Mouse (Mus musculus) forebrain, embryonic 16.5 days (tissue): ENCODE measurements around the gene Wnt10b. TPM values are rescaled to one million over a fixed set of nuclear protein-coding genes. Genes with fewer than 3 reads are reported as not detected.

ENCODE experiments used
- ATAC-seq: fragments of 200-750 bp; cut with Nextera tagmentation; 2 replicates; pipeline ENCODE4 v1.8.0; 2017; ENCODE audit warnings: mild to moderate bottlenecking, moderate library complexity
- H3K27ac ChIP-seq: fragments of 300-500 bp; sonication (generic); 2 replicates; pipeline ENCODE4 v1.5.1; 2014; ENCODE audit warnings: low read length, control low read depth
- H3K27me3 ChIP-seq: fragments of 300-500 bp; sonication (generic); replicated peaks from 2 replicates; pipeline ENCODE4 v1.6.1; 2014; ENCODE audit warnings: low read length; ENCODE audit not compliant: control insufficient read depth, insufficient read depth
- H3K36me3 ChIP-seq: fragments of 300-500 bp; sonication (generic); 2 replicates; pipeline ENCODE4 v1.6.1; 2014; ENCODE audit not compliant: control insufficient read depth, insufficient read depth
- H3K4me1 ChIP-seq: fragments of 300-500 bp; sonication (generic); replicated peaks from 2 replicates; pipeline ENCODE4 v1.6.1; 2014; ENCODE audit warnings: low read length; ENCODE audit not compliant: control insufficient read depth, insufficient read depth
- H3K4me2 ChIP-seq: fragments of 300-500 bp; sonication (generic); 2 replicates; pipeline ENCODE4 v1.6.1; 2014; ENCODE audit warnings: mild to moderate bottlenecking, low read length, control low read depth
- H3K4me3 ChIP-seq: fragments of 300-500 bp; sonication (generic); replicated peaks from 2 replicates; pipeline ENCODE4 v1.5.1; 2014; ENCODE audit warnings: mild to moderate bottlenecking, low read length, control low read depth
- H3K9ac ChIP-seq: fragments of 300-500 bp; sonication (generic); replicated peaks from 2 replicates; pipeline ENCODE4 v1.6.1; 2014; ENCODE audit warnings: low read depth, low read length, control low read depth
- H3K9me3 ChIP-seq: fragments of 300-500 bp; sonication (generic); 2 replicates; pipeline ENCODE4 v1.6.1; 2016; ENCODE audit warnings: low read length; ENCODE audit not compliant: control insufficient read depth
- WGBS: fragments of 180-500 bp; shearing (Covaris S2); extraction: QIAGEN DNeasy Blood & Tissue Kit; methylation state at CpG from one replicate; pipeline ENCODE4 v1.1.7; 2014; 5-methylcytosine and 5-hydroxymethylcytosine counted together
- polyA plus RNA-seq: library from polyadenylated mRNA; unstranded; fragments of >200 nt; fragmentation: Nextera tagmentation; extraction: Ambion mirVana; gene quantifications from 2 replicates; pipeline ENCODE4 v1.2.1, GENCODE M21; 2015

Gene Wnt10b
- polyA plus RNA-seq, 1 experiment from 2014 or later = not detected

DNA sequence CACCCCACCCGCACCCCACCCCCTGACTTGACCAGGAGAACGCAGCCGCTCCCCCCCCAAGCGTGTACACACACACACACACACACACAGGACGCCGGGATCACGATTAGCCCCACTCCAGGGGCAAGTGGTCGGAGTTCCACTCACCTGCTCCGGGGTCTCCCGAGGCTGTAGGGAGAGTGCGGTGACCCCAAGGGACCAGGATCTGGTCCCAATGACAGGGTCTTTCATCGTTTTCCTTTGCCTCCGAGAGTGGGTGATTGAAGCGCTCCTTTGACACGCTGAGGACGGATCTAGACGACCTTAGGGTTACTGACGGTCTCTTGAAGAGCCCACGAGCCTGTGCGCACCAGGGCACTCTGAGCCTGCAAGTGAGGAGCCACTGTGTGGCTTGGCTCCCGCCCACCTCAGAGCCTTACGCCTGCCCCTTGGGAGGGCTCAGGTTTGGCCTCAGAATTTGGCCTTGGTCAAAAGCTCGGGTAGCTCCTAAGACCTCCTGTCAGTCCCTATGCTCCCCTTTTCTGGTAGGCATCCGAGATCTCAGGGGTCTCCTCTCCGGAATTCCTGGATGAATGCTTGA, 331 bp upstream of the Wnt10b start:
- H3K36me3 ChIP-seq = no peaks in the 10 kb centered on the region
- H3K27me3 ChIP-seq = peaks cover 94% of the 10 kb centered on the region
- peaks cover 16% of the 10 kb centered on the region for H3K4me1 ChIP-seq
- WGBS = under 1% methylated on average over 25 of the region's 25 CpGs
- no peak for ATAC-seq
- H3K27ac ChIP-seq = no peak overlapping the region
- H3K4me2 ChIP-seq = peak overlapping the region; percentile 41
- peak overlapping the region; percentile 28 for H3K4me3 ChIP-seq
- H3K9me3 ChIP-seq = no peaks in the 10 kb centered on the region
- H3K9ac ChIP-seq = no peak overlapping the region

GRCm38 (mm10) chr15:98777005-98777616, 839 bp downstream of the Wnt10b start:
- no peak for ATAC-seq
- peaks cover 99% of the 10 kb centered on the region for H3K27me3 ChIP-seq
- 2% methylated on average over 19 of the region's 19 CpGs for WGBS
- no peaks in the 10 kb centered on the region for H3K36me3 ChIP-seq
- no peak overlapping the region for H3K27ac ChIP-seq
- no peaks in the 10 kb centered on the region for H3K9me3 ChIP-seq
- no peak overlapping the region for H3K4me3 ChIP-seq
- no peak overlapping the region for H3K4me2 ChIP-seq
- H3K4me1 ChIP-seq = peaks cover 23% of the 10 kb centered on the region
- no peak overlapping the region for H3K9ac ChIP-seq

DNA sequence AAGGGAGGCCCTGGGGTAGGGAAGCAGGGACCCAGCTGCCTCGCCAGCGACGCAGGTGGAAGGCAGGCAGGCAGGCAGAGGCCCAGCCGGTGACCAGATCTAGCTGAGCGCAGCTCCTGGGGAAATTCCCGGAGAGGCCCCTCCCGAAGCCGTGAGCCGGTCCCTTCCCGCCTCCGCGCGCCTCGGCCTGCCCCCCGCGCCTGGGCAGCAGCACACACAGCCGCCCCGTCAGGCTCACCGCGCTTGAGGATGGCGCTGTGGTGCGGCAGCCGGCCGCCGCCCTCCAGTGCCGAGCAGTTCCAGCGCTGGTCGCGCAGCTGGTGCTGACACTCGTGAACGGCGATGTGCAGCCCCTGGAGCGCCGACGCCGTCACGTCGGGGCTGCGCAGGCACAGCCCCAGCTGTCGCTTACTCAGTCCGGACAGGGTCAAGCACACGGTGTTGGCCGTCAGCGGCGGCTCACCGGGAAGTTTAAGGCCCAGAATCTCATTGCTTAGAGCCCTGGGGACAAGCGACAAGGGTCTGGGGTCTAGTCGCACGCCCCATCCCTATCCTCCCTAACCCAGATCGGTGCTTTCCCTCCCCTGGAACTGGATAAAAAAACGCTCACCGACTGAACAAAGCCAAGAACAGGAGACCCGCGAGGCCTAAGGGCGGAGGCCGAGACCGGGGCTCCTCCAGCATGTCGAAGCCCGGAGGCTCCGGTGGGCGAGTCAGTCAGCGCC, 1.5 kb downstream of the Wnt10b start:
- Histone ChIP-seq H3K27me3 (peaks cover 94% of the 10 kb centered on the region), H3K27ac (no peak overlapping the region), H3K4me2 (peak overlapping the region; percentile 40), H3K9me3 (no peaks in the 10 kb centered on the region), H3K36me3 (no peaks in the 10 kb centered on the region), H3K4me3 (peak overlapping the region; percentile 24), H3K9ac (no peak overlapping the region), H3K4me1 (peaks cover 23% of the 10 kb centered on the region)
- 1% methylated on average over 52 of the region's 62 CpGs for WGBS
- ATAC-seq = peak; percentile 43; the same call in 1 of the 2 replicates

DNA sequence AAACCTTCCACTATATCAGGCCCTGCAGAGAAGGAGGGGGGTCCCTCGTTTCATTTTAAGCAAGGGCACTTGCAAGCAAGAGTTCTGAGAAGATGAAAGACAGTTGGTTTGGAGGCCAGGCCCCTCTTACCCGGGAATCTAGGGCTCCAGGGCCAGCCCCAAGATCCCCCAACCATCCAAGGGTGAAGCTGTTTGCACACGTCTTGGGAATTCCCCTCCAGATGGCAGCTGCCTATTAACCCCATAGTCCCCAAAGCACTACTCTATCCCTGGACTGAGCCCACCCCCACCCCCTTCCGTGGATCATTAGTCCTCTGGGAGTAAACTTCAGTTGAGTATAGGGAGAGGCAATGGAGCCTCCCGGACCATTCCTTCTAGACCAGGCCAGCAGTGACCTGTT, 2.4 kb downstream of the Wnt10b start:
- WGBS = 0% methylated on average over 5 of the region's 5 CpGs

DNA sequence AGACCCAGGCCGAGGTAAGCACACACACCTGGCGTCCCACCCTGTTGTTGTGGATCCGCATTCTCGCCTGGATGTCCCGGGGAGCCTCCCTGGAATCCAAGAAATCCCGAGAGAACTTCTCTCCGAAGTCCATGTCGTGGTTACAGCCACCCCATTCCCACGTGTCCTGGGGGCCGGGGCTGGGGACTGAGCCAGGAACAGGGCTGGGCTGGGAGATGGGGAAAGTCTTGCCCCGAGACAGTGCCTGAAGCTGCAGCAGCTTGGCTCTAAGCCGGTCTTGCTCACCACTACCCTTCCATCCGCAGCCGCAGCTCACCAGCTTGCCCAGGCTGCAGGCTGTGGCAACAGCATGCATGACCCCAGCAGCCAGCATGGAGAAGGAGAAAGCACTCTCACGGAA, 3.9 kb downstream of the Wnt10b start:
- 8% methylated on average over 15 of the region's 15 CpGs for WGBS
- Histone ChIP-seq H3K4me3 (no peak overlapping the region), H3K27ac (no peak overlapping the region), H3K9me3 (no peaks in the 10 kb centered on the region), H3K9ac (no peak overlapping the region), H3K4me2 (no peak overlapping the region), H3K27me3 (peaks cover 86% of the 10 kb centered on the region), H3K4me1 (peaks cover 23% of the 10 kb centered on the region), H3K36me3 (no peaks in the 10 kb centered on the region)
- ATAC-seq = no peak

More for the DNA sequence above, 2.4 kb downstream of the Wnt10b start:
- H3K27me3 ChIP-seq = peaks cover 93% of the 10 kb centered on the region
- H3K9ac ChIP-seq = no peak overlapping the region
- no peaks in the 10 kb centered on the region for H3K36me3 ChIP-seq
- H3K4me1 ChIP-seq = peaks cover 23% of the 10 kb centered on the region
- no peak overlapping the region for H3K4me2 ChIP-seq
- H3K27ac ChIP-seq = no peak overlapping the region
- no peak for ATAC-seq
- no peaks in the 10 kb centered on the region for H3K9me3 ChIP-seq
- no peak overlapping the region for H3K4me3 ChIP-seq

DNA sequence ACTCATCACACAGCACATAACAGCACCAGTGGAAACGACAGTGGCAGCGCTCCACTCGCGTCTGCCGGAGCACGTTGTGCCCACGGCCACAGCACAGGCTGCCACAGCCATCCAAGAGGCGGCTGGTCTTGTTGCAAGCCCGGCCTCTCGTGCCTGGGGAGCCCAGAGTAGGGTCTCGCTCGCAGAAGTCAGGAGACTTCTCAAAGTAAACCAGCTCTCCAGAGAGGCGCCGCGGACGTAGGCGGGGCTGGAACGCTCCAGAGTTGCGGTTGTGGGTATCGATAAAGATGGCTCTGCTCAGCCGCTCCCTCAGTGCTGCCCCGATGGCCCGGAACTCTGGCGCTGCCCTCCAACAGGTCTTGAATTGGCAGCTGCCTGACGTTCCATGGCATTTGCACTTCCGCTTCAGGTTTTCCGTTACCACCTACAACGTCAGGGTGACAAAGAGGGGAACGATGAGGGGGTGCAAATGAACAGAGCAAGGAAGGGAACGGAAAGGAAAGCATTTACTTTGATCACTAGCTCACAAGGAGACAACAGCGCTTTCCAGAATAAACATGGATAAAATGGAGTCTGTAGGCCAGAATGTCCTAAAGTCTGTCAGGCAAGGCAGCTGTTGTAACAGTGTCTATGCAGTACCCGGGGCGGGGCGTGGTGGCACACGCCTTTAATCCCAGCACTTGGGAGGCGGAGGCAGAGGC, 5.3 kb downstream of the Wnt10b start:
- no peak overlapping the region for H3K27ac ChIP-seq
- H3K9me3 ChIP-seq = no peaks in the 10 kb centered on the region
- no peak for ATAC-seq
- peak overlapping the region; percentile 53 for H3K4me2 ChIP-seq
- H3K4me1 ChIP-seq = peaks cover 16% of the 10 kb centered on the region
- peak overlapping the region; percentile 23; the same call in 1 of the 2 replicates for H3K9ac ChIP-seq
- WGBS = 2% methylated on average over 36 of the region's 36 CpGs
- H3K36me3 ChIP-seq = no peaks in the 10 kb centered on the region
- H3K4me3 ChIP-seq = peak overlapping the region; percentile 35
- peaks cover 72% of the 10 kb centered on the region for H3K27me3 ChIP-seq

- no peaks in the 10 kb centered on the region for H3K36me3 ChIP-seq
- peaks cover 16% of the 10 kb centered on the region for H3K4me1 ChIP-seq
- WGBS = 3% methylated on average over 12 of the region's 12 CpGs
- H3K9ac ChIP-seq = no peak overlapping the region
- no peak overlapping the region for H3K4me3 ChIP-seq
- no peak overlapping the region for H3K27ac ChIP-seq
- peaks cover 65% of the 10 kb centered on the region for H3K27me3 ChIP-seq
- ATAC-seq = no peak
- H3K9me3 ChIP-seq = no peaks in the 10 kb centered on the region
- no peak overlapping the region; the same call in 1 of the 2 replicates for H3K4me2 ChIP-seq
Observed at GRCm38 (mm10) chr15:98771813-98772425, 6.0 kb downstream of the Wnt10b start.

GRCm38 (mm10) chr15:98768259-98768658, 9.7 kb downstream of the Wnt10b start:
- no peak overlapping the region for H3K4me2 ChIP-seq
- ATAC-seq = no peak
- H3K27ac ChIP-seq = no peak overlapping the region
- peaks cover 32% of the 10 kb centered on the region for H3K27me3 ChIP-seq
- no peaks in the 10 kb centered on the region for H3K36me3 ChIP-seq
- peaks cover 14% of the 10 kb centered on the region for H3K4me1 ChIP-seq
- no peaks in the 10 kb centered on the region for H3K9me3 ChIP-seq
- no peak overlapping the region for H3K9ac ChIP-seq
- 23% methylated on average over 5 of the region's 5 CpGs for WGBS
- H3K4me3 ChIP-seq = no peak overlapping the region

GRCm38 (mm10) chr15:98765929-98766328, 12.0 kb downstream of the Wnt10b start:
- WGBS = 42% methylated on average over 4 of the region's 4 CpGs
- Histone ChIP-seq H3K9me3 (no peaks in the 10 kb centered on the region), H3K4me1 (peaks cover 17% of the 10 kb centered on the region), H3K27me3 (peaks cover 13% of the 10 kb centered on the region), H3K9ac (no peak overlapping the region), H3K4me3 (no peak overlapping the region), H3K27ac (no peak overlapping the region), H3K4me2 (no peak overlapping the region), H3K36me3 (no peaks in the 10 kb centered on the region)
- ATAC-seq = no peak
